Mouse (Mus musculus): ENCODE measurements around the gene Arhgap21. TPM values are rescaled to one million over a fixed set of nuclear protein-coding genes. Genes with fewer than 3 reads are reported as not detected.

Gene Arhgap21
- total RNA-seq, 2 experiments from 2014 or later, result 263 to 268 TPM

- no peak for DNase-seq (ENCODE audit: low spot score in 2 of 2)
These were observed 69.4 kb downstream of the Arhgap21 start for GRCm38 (mm10) chr2:20899301-20899700.

GRCm38 (mm10) chr2:20898684-20899083 is 70.0 kb downstream of the Arhgap21 start:
- DNase-seq (ENCODE audit: low spot score in 2 of 2), result peak; percentile 77 to 79

GRCm38 (mm10) chr2:20896446-20896845 is 72.2 kb downstream of the Arhgap21 start:
- no peak for DNase-seq (ENCODE audit: low spot score in 2 of 2)

GRCm38 (mm10) chr2:20894100-20894690 is 74.5 kb downstream of the Arhgap21 start:
- DNase-seq (ENCODE audit: low spot score in 2 of 2), result no peak

GRCm38 (mm10) chr2:20888751-20889150 is 79.9 kb downstream of the Arhgap21 start:
- DNase-seq (ENCODE audit: low spot score in 2 of 2), result no peak

GRCm38 (mm10) chr2:20883288-20883687 is 85.4 kb downstream of the Arhgap21 start:
- no peak for DNase-seq (ENCODE audit: low spot score in 2 of 2)

GRCm38 (mm10) chr2:20879877-20880605 is 88.6 kb downstream of the Arhgap21 start:
- DNase-seq (ENCODE audit: low spot score in 2 of 2), result no peak

GRCm38 (mm10) chr2:20874621-20875020 is 94.1 kb downstream of the Arhgap21 start:
- no peak for DNase-seq (ENCODE audit: low spot score in 2 of 2)

GRCm38 (mm10) chr2:20869212-20869965 is 99.3 kb downstream of the Arhgap21 start:
- DNase-seq (ENCODE audit: low spot score in 2 of 2), result no peak

GRCm38 (mm10) chr2:20868052-20868451 is 100.6 kb downstream of the Arhgap21 start:
- no peak for DNase-seq (ENCODE audit: low spot score in 2 of 2)

GRCm38 (mm10) chr2:20865795-20866194 is 102.9 kb downstream of the Arhgap21 start:
- DNase-seq (ENCODE audit: low spot score in 2 of 2), result no peak

- no peak for DNase-seq (ENCODE audit: low spot score in 2 of 2)
These were observed 104.1 kb downstream of the Arhgap21 start for GRCm38 (mm10) chr2:20864569-20864968.

- DNase-seq (ENCODE audit: low spot score in 2 of 2), result no peak
These were observed 107.9 kb downstream of the Arhgap21 start for GRCm38 (mm10) chr2:20860756-20861155.

- no peak for DNase-seq (ENCODE audit: low spot score in 2 of 2)
These were observed 119.3 kb downstream of the Arhgap21 start for GRCm38 (mm10) chr2:20849346-20849745.

- no peak for DNase-seq (ENCODE audit: low spot score in 2 of 2)
These were observed 136.9 kb downstream of the Arhgap21 start for GRCm38 (mm10) chr2:20831608-20832406.

- no peak for DNase-seq (ENCODE audit: low spot score in 2 of 2)
These were observed 137.8 kb downstream of the Arhgap21 start for GRCm38 (mm10) chr2:20830882-20831281.

GRCm38 (mm10) chr2:20826258-20826657 is 142.4 kb downstream of the Arhgap21 start:
- no peak for DNase-seq (ENCODE audit: low spot score in 2 of 2)

GRCm38 (mm10) chr2:20818226-20818625 is 150.5 kb downstream of the Arhgap21 start:
- no peak for DNase-seq (ENCODE audit: low spot score in 2 of 2)

- peak in 1 of 2 experiments; percentile 12 for DNase-seq (ENCODE audit: low spot score in 2 of 2)
These were observed 154.7 kb downstream of the Arhgap21 start for GRCm38 (mm10) chr2:20813986-20814385.

GRCm38 (mm10) chr2:20811506-20811905 is 157.2 kb downstream of the Arhgap21 start:
- DNase-seq (ENCODE audit: low spot score in 2 of 2), result peak; percentile 20 to 21

- no peak for DNase-seq (ENCODE audit: low spot score in 2 of 2)
These were observed 167.3 kb downstream of the Arhgap21 start for GRCm38 (mm10) chr2:20801236-20801890.

Data from left cerebral cortex, adult 18-20 months (tissue).